Mouse (Mus musculus): ENCODE results near the gene Acot2. TPM values are rescaled to one million over a fixed set of nuclear protein-coding genes. Genes with fewer than 3 reads are reported as not detected.

The Acot2 gene
- polyA plus RNA-seq, 1 experiment: 31.1 TPM

DNA sequence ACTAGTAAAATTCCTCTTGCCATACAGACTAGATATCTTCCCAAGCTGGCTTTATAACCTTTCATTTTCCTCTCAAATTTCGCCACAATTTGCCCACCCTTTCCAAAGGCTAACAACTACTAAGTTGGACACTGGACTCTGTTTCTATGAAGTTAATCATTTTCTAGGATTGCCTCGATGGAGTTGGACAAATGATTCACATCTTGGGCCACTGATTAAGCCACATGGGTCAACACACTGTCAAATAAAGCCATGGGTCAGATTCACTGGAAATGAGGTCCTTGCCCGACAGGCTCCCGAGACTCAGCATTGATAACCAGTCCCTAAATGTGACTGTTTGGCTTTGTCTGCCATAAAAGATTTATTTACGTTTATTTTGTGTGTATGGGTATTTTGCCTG is 54.6 kb downstream of the Acot2 start:
- TF ChIP-seq E2F4 (IDR thresholded peaks at IDR 0.05; ENCODE audit: insufficient read depth) (no peak), MYOG (IDR thresholded peaks at IDR 0.05; ENCODE audit: control insufficient read depth in 1 of 3, insufficient read depth in 1 of 3, insufficient read length in 2 of 3, low read depth in 2 of 3) (no peak), TCF12 (IDR thresholded peaks at IDR 0.05; ENCODE audit: insufficient read depth, poor library complexity, severe bottlenecking) (no peak), SRF (IDR thresholded peaks at IDR 0.05; ENCODE audit: control insufficient read depth, insufficient read length, low read depth) (no peak), POLR2A (IDR thresholded peaks at IDR 0.05; ENCODE audit: insufficient read length, low read depth) (no peak)
- H3K27me3 ChIP-seq (ENCODE audit: control insufficient read depth, insufficient read depth, insufficient read length): peaks cover 5% of the 10 kb centered on the region
- no peaks in the 10 kb centered on the region for H3K79me2 ChIP-seq (ENCODE audit: control insufficient read depth, insufficient read depth)
- H3K36me3 ChIP-seq (ENCODE audit: control insufficient read depth, insufficient read depth): no peaks in the 10 kb centered on the region
- H3K4me3 ChIP-seq: no peak overlapping the region
- no peak overlapping the region for H3ac ChIP-seq (ENCODE audit: control insufficient read depth, insufficient read length)
- no peak overlapping the region for H3K4me2 ChIP-seq (ENCODE audit: low read depth)

Other genes starting within 250 kb of the Acot2 start
- 0.04 TPM for gene Papln, start 224.2 kb upstream of the Acot2 start, polyA plus RNA-seq (2012; fragmentation: generic; extraction: Trizol)
- 10.0 TPM for gene Numb, start 65.9 kb upstream of the Acot2 start, polyA plus RNA-seq (2012; fragmentation: generic; extraction: Trizol)
- 14.2 TPM for gene Riox1, start 37.3 kb upstream of the Acot2 start, polyA plus RNA-seq (2012; fragmentation: generic; extraction: Trizol)
- not detected for gene Heatr4, start 3.0 kb upstream of the Acot2 start, polyA plus RNA-seq (2012; fragmentation: generic; extraction: Trizol)
- 0.06 TPM for gene Acot1, start 21.6 kb downstream of the Acot2 start, polyA plus RNA-seq (2012; fragmentation: generic; extraction: Trizol)
- gene Acot4, start 50.5 kb downstream of the Acot2 start, polyA plus RNA-seq (2012; fragmentation: generic; extraction: Trizol): not detected
- not detected for gene Gm49366, start 51.1 kb downstream of the Acot2 start, polyA plus RNA-seq (2012; fragmentation: generic; extraction: Trizol)
- not detected for gene Acot3, start 64.3 kb downstream of the Acot2 start, polyA plus RNA-seq (2012; fragmentation: generic; extraction: Trizol)
- gene Acot5, start 81.5 kb downstream of the Acot2 start, polyA plus RNA-seq (2012; fragmentation: generic; extraction: Trizol): not detected
- 1.2 TPM for gene Acot6, start 112.8 kb downstream of the Acot2 start, polyA plus RNA-seq (2012; fragmentation: generic; extraction: Trizol)
- 11.4 TPM for gene Dnal1, start 126.5 kb downstream of the Acot2 start, polyA plus RNA-seq (2012; fragmentation: generic; extraction: Trizol)
- gene Pnma1, start 160.6 kb downstream of the Acot2 start, polyA plus RNA-seq (2012; fragmentation: generic; extraction: Trizol): 0.46 TPM
- gene Elmsan1, start 231.0 kb downstream of the Acot2 start, polyA plus RNA-seq (2012; fragmentation: generic; extraction: Trizol): 13.7 TPM

All from myocyte (in vitro differentiated cells).